Mouse (Mus musculus): ENCODE data around the gene A4galt.
A peak's percentile ranks its signal among the peaks of the same experiment; 100 is the strongest.

Gene A4galt

GRCm38 (mm10) chr15:83224136-83224766, 27.3 kb downstream of the A4galt start:
- DNase-seq = no peak

- no peak for DNase-seq
These were observed 28.2 kb downstream of the A4galt start for GRCm38 (mm10) chr15:83223208-83223962.

GRCm38 (mm10) chr15:83221721-83222120, 29.9 kb downstream of the A4galt start:
- DNase-seq = no peak

- DNase-seq = no peak
These were observed 31.1 kb downstream of the A4galt start for GRCm38 (mm10) chr15:83220368-83221013.

GRCm38 (mm10) chr15:83215322-83216216, 36.0 kb downstream of the A4galt start:
- no peak for DNase-seq

GRCm38 (mm10) chr15:83210229-83210628, 41.3 kb downstream of the A4galt start:
- DNase-seq = peak; percentile 29

GRCm38 (mm10) chr15:83209719-83210118, 41.9 kb downstream of the A4galt start:
- DNase-seq = no peak

- DNase-seq = no peak
These were observed 42.4 kb downstream of the A4galt start for GRCm38 (mm10) chr15:83209092-83209695.

- DNase-seq = peak; percentile 87
These were observed 46.7 kb downstream of the A4galt start for GRCm38 (mm10) chr15:83204731-83205451.

- no peak for DNase-seq
These were observed 49.2 kb downstream of the A4galt start for GRCm38 (mm10) chr15:83202412-83202811.

GRCm38 (mm10) chr15:83193413-83193812, 58.2 kb downstream of the A4galt start:
- DNase-seq = no peak

- DNase-seq = no peak
These were observed 69.2 kb downstream of the A4galt start for GRCm38 (mm10) chr15:83182351-83182750.

GRCm38 (mm10) chr15:83181800-83182330, 69.7 kb downstream of the A4galt start:
- no peak for DNase-seq

- DNase-seq = no peak
These were observed 71.6 kb downstream of the A4galt start for GRCm38 (mm10) chr15:83180004-83180403.
